Mouse (Mus musculus) midbrain, embryonic 10.5 days (tissue): ENCODE measurements at regions not wholly inside any gene's neighbourhood (a gene's known extent, or its start where the extent isn't known, plus 50 kb on each side); places are given as distances from the start of the nearest gene placed in this dataset.

Experiments
- DNase-seq: peaks from one replicate; pipeline ENCODE4 v3.0.0-alpha.2; 2017; ENCODE audit warnings: low spot score
- H3K27ac ChIP-seq: fragments of 300-500 bp; sonication (generic); replicated peaks from 2 replicates; pipeline ENCODE4 v1.5.1; 2016; ENCODE audit warnings: mild to moderate bottlenecking
- H3K27me3 ChIP-seq: fragments of 300-500 bp; sonication (generic); 2 replicates; pipeline ENCODE4 v1.6.1; 2016; ENCODE audit warnings: low read depth, mild to moderate bottlenecking; ENCODE audit not compliant: poor library complexity, severe bottlenecking
- H3K36me3 ChIP-seq: fragments of 300-500 bp; sonication (generic); 2 replicates; pipeline ENCODE4 v1.6.1; 2016; ENCODE audit warnings: mild to moderate bottlenecking, moderate library complexity
- H3K4me1 ChIP-seq: fragments of 300-500 bp; sonication (generic); 2 replicates; pipeline ENCODE4 v1.6.1; 2016
- H3K4me3 ChIP-seq: fragments of 300-500 bp; sonication (generic); 2 replicates; pipeline ENCODE4 v1.5.1; 2016; ENCODE audit warnings: mild to moderate bottlenecking, moderate library complexity
- H3K9me3 ChIP-seq: fragments of 300-500 bp; sonication (generic); replicated peaks from 2 replicates; pipeline ENCODE4 v1.6.1; 2016; ENCODE audit warnings: mild to moderate bottlenecking
- WGBS: fragments of 180-500 bp; shearing (Covaris S2); methylation state at CpG from one replicate; pipeline ENCODE4 v1.1.7; 2016; 5-methylcytosine and 5-hydroxymethylcytosine counted together

DNA sequence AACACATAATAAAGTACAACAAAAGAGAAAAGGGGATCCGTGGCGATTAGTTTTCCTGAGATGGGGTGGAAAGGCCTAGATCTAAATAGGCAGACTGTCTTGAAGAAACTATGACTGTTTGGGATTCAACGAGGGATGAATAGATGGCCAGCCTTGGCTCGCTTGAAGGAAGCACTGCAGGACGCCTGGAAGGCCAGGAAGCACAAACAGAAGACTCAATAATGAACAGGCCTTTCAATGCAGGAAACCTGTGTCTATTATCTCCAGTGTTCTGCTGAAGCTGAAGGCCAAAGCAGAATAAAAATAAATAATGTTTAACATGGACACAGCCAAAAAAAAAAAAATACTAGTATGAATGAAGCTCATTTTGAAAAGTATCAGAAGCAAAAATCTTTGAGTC is 642.3 kb downstream of the Stpg2 start:
- H3K9me3 ChIP-seq = no peaks in the 10 kb centered on the region
- H3K4me1 ChIP-seq = no peaks in the 10 kb centered on the region
- H3K27me3 ChIP-seq = no peaks in the 10 kb centered on the region
- H3K27ac ChIP-seq = no peak overlapping the region
- no peaks in the 10 kb centered on the region for H3K36me3 ChIP-seq
- DNase-seq = no peak
- H3K4me3 ChIP-seq = no peak overlapping the region
- WGBS = 54% methylated on average over 5 of the region's 5 CpGs

GRCm38 (mm10) chr3:139859966-139860635 is 654.6 kb downstream of the Stpg2 start:
- peaks cover 16% of the 10 kb centered on the region for H3K4me1 ChIP-seq
- no peak overlapping the region; the same call in 1 of the 2 replicates for H3K27ac ChIP-seq
- no peaks in the 10 kb centered on the region for H3K9me3 ChIP-seq
- no peaks in the 10 kb centered on the region for H3K36me3 ChIP-seq
- no peak overlapping the region for H3K4me3 ChIP-seq
- H3K27me3 ChIP-seq = no peaks in the 10 kb centered on the region
- WGBS = 66% methylated on average over 16 of the region's 16 CpGs
- peak; percentile 13 for DNase-seq

DNA sequence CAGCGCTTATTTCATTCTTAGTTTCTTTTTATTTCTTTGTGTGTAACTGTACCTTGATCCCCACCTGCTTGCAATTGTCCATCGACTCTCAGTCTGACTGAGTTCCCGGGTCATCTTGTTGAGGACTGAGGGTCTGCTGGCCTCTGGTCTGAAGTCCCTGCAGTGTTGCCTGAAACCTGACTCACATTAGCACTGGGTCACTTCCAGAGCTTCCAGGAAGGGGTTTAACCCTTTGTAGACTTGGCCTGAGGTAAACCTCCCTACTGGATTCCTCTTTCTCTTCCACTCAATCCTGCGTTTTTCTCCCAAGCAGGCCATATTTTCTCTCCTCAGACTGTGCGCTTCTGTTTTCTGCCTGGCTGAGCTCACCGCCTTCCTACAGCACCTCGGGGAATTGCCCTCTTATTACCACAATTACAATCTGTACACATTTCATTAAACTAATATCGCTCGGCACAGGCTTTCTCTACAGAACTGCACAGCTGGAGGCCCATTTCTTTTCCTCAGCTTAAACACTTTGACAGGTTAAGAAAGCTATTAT is 655.4 kb downstream of the Stpg2 start:
- Histone ChIP-seq H3K4me1 (peaks cover 16% of the 10 kb centered on the region), H3K36me3 (no peaks in the 10 kb centered on the region), H3K9me3 (no peaks in the 10 kb centered on the region), H3K27me3 (no peaks in the 10 kb centered on the region), H3K4me3 (no peak overlapping the region), H3K27ac (no peak overlapping the region; the same call in 1 of the 2 replicates)
- WGBS = 57% methylated on average over 9 of the region's 9 CpGs
- DNase-seq = peak; percentile 12

DNA sequence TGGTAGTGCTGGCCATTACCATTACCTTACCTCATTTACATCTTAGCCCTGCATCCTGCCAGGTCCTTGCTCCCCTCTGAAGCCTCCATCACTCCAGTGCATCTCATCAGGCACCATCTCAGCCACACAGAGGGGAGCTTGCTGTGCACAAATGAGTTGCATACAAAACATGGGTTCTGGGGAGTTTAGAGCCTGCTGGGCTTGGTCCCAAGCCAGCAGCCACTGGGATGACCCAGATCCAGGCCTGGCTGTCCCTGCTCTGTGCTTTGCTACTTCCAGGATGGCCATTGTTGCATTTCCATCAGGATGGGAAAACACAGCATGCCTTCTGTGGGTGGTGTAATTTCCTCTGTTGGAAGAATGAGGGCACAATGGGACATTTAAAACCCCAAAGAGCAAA is 660.8 kb downstream of the Stpg2 start:
- Histone ChIP-seq H3K4me3 (no peak overlapping the region), H3K27ac (no peak overlapping the region), H3K9me3 (no peaks in the 10 kb centered on the region), H3K4me1 (peaks cover 2% of the 10 kb centered on the region), H3K36me3 (no peaks in the 10 kb centered on the region), H3K27me3 (no peaks in the 10 kb centered on the region)
- DNase-seq = no peak

GRCm38 (mm10) chr3:139867030-139867429 is 661.5 kb downstream of the Stpg2 start:
- no peak overlapping the region for H3K27ac ChIP-seq
- no peaks in the 10 kb centered on the region for H3K9me3 ChIP-seq
- WGBS = 86% methylated on average over 4 of the region's 4 CpGs
- DNase-seq = no peak
- no peaks in the 10 kb centered on the region for H3K36me3 ChIP-seq
- H3K4me1 ChIP-seq = no peaks in the 10 kb centered on the region
- H3K27me3 ChIP-seq = no peaks in the 10 kb centered on the region
- no peak overlapping the region for H3K4me3 ChIP-seq

DNA sequence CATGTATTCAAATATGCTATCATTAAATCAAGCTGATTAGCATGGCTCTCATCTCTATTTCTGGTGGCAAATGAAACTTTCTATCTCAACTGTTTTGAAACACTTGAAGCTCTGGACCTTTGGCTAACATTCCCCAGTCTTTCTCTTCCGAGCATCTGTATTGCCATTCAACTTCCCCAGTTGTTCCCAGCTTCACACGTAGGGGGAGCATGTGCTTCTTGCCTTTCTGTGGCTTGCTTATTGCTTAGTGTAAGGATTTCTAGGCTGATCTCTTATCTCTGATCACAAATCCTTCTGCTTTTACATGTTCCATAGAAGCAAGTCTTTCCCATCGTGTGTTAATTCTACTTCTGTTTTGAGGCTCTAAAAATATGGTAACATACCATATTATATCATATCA is 662.0 kb downstream of the Stpg2 start:
- no peaks in the 10 kb centered on the region for H3K27me3 ChIP-seq
- no peaks in the 10 kb centered on the region for H3K9me3 ChIP-seq
- 81% methylated on average over 3 of the region's 3 CpGs for WGBS
- H3K36me3 ChIP-seq = no peaks in the 10 kb centered on the region
- no peaks in the 10 kb centered on the region for H3K4me1 ChIP-seq
- DNase-seq = no peak
- H3K4me3 ChIP-seq = no peak overlapping the region
- H3K27ac ChIP-seq = no peak overlapping the region

DNA sequence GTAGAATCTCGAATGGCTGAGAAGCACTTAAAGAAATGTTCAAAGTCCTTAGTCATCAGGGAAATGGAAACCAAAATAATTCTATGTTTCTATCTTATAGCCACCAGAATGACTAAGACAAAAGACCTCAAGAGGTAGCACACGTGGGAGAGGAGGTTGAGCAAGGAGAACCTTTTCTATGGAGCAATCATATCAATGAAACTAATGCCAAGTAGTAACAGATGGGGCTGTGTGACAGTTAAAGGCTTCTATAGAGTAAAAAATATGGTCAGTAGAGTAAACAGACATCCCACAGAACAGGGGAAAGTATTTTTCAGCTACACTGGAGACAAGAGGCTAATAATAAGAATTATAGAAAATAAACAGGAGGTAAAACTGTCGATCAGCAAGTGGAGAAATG is 664.3 kb downstream of the Stpg2 start:
- no peak for DNase-seq

DNA sequence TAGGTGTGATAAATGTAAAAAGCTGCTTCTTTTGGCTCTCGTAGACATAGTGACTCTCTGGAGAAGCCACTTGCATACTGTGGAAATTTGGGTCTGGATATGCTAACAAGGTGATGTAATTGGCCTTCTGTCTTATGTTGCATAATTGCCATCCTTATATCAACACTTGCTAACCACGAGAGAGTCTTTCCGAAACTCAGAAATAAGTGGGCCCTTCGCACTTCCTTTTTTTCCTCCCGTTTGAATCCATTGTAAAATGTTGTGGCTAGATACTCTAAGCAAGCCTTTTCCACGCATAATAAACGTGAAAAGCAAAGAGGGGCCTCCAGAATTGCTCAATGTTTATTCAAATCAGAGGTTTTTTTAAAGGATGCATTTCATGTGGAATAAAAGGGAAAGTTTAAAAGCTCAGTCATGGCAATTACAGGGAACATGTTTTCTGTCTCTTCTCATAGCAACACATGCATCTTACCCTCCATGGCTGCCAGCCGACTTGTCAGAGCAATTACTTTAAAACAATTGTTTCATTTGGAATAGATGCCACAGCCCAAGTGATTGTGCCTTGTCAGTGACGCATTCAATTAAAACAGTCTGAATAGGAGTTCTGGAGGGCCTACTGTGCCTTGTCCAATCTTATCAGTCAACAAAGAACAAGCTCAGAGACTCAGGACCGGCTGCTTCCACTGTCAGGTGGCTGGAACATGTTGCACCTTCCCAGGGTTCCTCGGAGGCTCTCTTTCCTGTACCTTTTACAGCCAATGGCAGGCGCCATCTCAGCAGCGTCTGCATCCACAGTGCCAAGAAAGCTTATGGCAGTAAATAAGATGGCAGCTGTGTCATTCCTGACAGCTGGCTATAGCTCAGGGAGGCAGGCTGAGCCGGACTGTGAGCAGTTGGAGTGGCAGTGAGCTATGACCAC is 680.7 kb downstream of the Stpg2 start:
- H3K4me3 ChIP-seq = no peak overlapping the region
- H3K9me3 ChIP-seq = no peaks in the 10 kb centered on the region
- no peaks in the 10 kb centered on the region for H3K27me3 ChIP-seq
- DNase-seq = peak; percentile 23
- no peaks in the 10 kb centered on the region for H3K36me3 ChIP-seq
- no peak overlapping the region; the same call in 1 of the 2 replicates for H3K27ac ChIP-seq
- H3K4me1 ChIP-seq = peaks cover 12% of the 10 kb centered on the region
- WGBS = 56% methylated on average over 14 of the region's 14 CpGs

More for the DNA sequence above, 664.3 kb downstream of the Stpg2 start:
- H3K4me1 ChIP-seq = no peaks in the 10 kb centered on the region
- no peaks in the 10 kb centered on the region for H3K36me3 ChIP-seq
- H3K27ac ChIP-seq = no peak overlapping the region
- no peaks in the 10 kb centered on the region for H3K9me3 ChIP-seq
- H3K4me3 ChIP-seq = no peak overlapping the region
- H3K27me3 ChIP-seq = no peaks in the 10 kb centered on the region
- 88% methylated on average over 3 of the region's 3 CpGs for WGBS

GRCm38 (mm10) chr3:139887265-139887664 is 681.8 kb downstream of the Stpg2 start:
- H3K4me1 ChIP-seq = peaks cover 12% of the 10 kb centered on the region
- WGBS = 91% methylated on average over 5 of the region's 5 CpGs
- H3K36me3 ChIP-seq = no peaks in the 10 kb centered on the region
- H3K4me3 ChIP-seq = no peak overlapping the region
- no peak overlapping the region for H3K27ac ChIP-seq
- DNase-seq = no peak
- H3K27me3 ChIP-seq = no peaks in the 10 kb centered on the region
- H3K9me3 ChIP-seq = no peaks in the 10 kb centered on the region

DNA sequence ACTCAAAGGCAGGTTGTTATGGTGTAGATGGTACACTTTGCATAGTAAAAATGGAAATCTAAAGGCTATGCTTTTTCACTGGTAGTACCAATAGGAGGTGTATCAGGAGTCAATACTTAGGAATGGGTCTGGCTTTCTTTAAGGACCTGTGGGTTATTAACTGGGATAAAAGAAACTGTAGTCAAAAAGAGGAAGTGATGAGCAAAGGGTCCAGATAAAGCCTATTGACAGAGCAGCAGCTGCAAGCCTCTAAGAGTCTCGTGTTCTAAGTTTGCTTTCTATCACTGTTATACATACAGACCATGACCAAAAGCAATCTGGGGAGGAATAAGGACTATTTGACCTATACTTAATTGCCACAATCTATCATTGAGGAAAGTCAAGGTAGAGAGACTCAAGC is 683.0 kb downstream of the Stpg2 start:
- H3K4me1 ChIP-seq = peaks cover 12% of the 10 kb centered on the region
- no peak overlapping the region for H3K27ac ChIP-seq
- 86% methylated on average over 1 of the region's 1 CpGs for WGBS
- DNase-seq = no peak
- no peaks in the 10 kb centered on the region for H3K9me3 ChIP-seq
- no peaks in the 10 kb centered on the region for H3K36me3 ChIP-seq
- no peak overlapping the region for H3K4me3 ChIP-seq
- H3K27me3 ChIP-seq = no peaks in the 10 kb centered on the region

GRCm38 (mm10) chr3:139890186-139890585 is 684.7 kb downstream of the Stpg2 start:
- Histone ChIP-seq H3K4me3 (no peak overlapping the region), H3K27ac (no peak overlapping the region), H3K9me3 (no peaks in the 10 kb centered on the region), H3K27me3 (no peaks in the 10 kb centered on the region), H3K4me1 (peaks cover 12% of the 10 kb centered on the region), H3K36me3 (no peaks in the 10 kb centered on the region)
- WGBS = 88% methylated on average over 2 of the region's 2 CpGs
- DNase-seq = no peak

- H3K36me3 ChIP-seq = no peaks in the 10 kb centered on the region
- no peaks in the 10 kb centered on the region for H3K9me3 ChIP-seq
- no peaks in the 10 kb centered on the region for H3K27me3 ChIP-seq
- H3K4me1 ChIP-seq = peaks cover 11% of the 10 kb centered on the region
- WGBS = 91% methylated on average over 5 of the region's 5 CpGs
- DNase-seq = no peak
- H3K4me3 ChIP-seq = no peak overlapping the region
- no peak overlapping the region for H3K27ac ChIP-seq
These were observed 692.4 kb downstream of the Stpg2 start for GRCm38 (mm10) chr3:139897894-139898293.

GRCm38 (mm10) chr3:139899213-139899612 is 693.7 kb downstream of the Stpg2 start:
- Histone ChIP-seq H3K9me3 (no peaks in the 10 kb centered on the region), H3K27me3 (no peaks in the 10 kb centered on the region), H3K36me3 (no peaks in the 10 kb centered on the region), H3K4me1 (peaks cover 11% of the 10 kb centered on the region), H3K27ac (no peak overlapping the region), H3K4me3 (no peak overlapping the region)
- no peak for DNase-seq
- WGBS = 37% methylated on average over 5 of the region's 5 CpGs
